Mouse (Mus musculus): ENCODE results near the gene Golim4. TPM values are rescaled to one million over a fixed set of nuclear protein-coding genes. Genes with fewer than 3 reads are reported as not detected.

Golim4 gene
- total and polyA plus RNA-seq, 3 experiments, result 12.9 to 30.2 TPM; not detected in 1

DNA sequence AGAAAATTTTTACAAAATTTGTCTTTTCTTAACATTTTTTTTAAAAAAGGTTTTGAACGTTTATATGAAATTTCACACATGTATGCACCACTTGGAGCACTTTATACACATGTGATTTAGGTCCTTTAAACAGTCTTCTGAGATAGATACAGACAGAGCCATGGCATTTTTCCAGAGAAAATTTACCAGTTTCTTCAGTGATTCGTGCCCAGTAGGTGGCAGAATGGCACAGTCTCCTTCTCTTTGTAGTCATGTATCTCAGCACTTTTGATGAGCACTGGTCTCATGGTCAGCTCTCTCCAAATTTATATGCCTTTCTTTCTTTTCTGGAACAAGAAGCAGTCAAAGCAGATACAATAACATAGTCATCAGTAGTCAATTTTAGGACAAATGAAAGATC is 92.5 kb downstream of the Golim4 start:
- Histone ChIP-seq H3K4me3 (ENCODE audit: control insufficient read depth in 1 of 2, insufficient read depth in 1 of 2, low read depth in 2 of 2, low read length in 2 of 2) (no peak overlapping the region), H3K79me2 (ENCODE audit: control insufficient read depth, insufficient read depth, low read length, poor library complexity) (no peaks in the 10 kb centered on the region), H3K27me3 (ENCODE audit: control insufficient read depth in 1 of 2, insufficient read depth in 2 of 2, low read length in 2 of 2) (no peaks in the 10 kb centered on the region), H3K9me3 (replicated peaks; ENCODE audit: insufficient read depth, low read length) (no peaks in the 10 kb centered on the region), H3K27ac (ENCODE audit: control insufficient read depth, low read depth, low read length) (no peak overlapping the region), H3K9ac (ENCODE audit: control insufficient read depth, low read depth, low read length, poor library complexity, severe bottlenecking) (no peak overlapping the region), H3K4me1 (ENCODE audit: control insufficient read depth in 1 of 2, insufficient read depth in 2 of 2, low read length in 2 of 2) (no peaks in the 10 kb centered on the region), H3K36me3 (ENCODE audit: control insufficient read depth in 1 of 2, insufficient read depth in 2 of 2, low read length in 2 of 2) (no peaks in the 10 kb centered on the region)
- no peak for TF ChIP-seq HCFC1 (IDR thresholded peaks at IDR 0.05; ENCODE audit: low read depth, low read length)
- no peak for TF ChIP-seq MEF2A (IDR thresholded peaks at IDR 0.05; ENCODE audit: extremely low read depth, insufficient replicate concordance, low read depth, low read length, poor library complexity, severe bottlenecking)
- no peak for TF ChIP-seq ELF1 (IDR thresholded peaks at IDR 0.05; ENCODE audit: low read depth, low read length)
- TF ChIP-seq TBP (IDR thresholded peaks at IDR 0.05; ENCODE audit: low read depth, low read length), result peak; percentile 78
- peak in 1 of 3 experiments; percentile 63; a peak in 2 of 6 replicates for TF ChIP-seq CTCF (IDR thresholded peaks at IDR 0.05 in 2 of 3, conservative IDR thresholded peaks at IDR 0.05 in 1 of 3; ENCODE audit: control insufficient read depth in 1 of 3, insufficient read depth in 1 of 3, low read depth in 2 of 3, low read length in 3 of 3, poor library complexity in 1 of 3, severe bottlenecking in 1 of 3)
- TF ChIP-seq CHD1 (IDR thresholded peaks at IDR 0.05; ENCODE audit: low read depth, low read length), result no peak
- TF ChIP-seq ZC3H11A (IDR thresholded peaks at IDR 0.05; ENCODE audit: low read depth, low read length), result peak; percentile 37; the same call in 1 of the 2 replicates
- TF ChIP-seq SMC3 (IDR thresholded peaks at IDR 0.05; ENCODE audit: low read depth, low read length), result peak; percentile 72
- peak; percentile 51 for TF ChIP-seq RAD21 (IDR thresholded peaks at IDR 0.05; ENCODE audit: low read depth, low read length)
- peak; percentile 30 for DNase-seq (ENCODE audit: low read depth, low spot score)

DNA sequence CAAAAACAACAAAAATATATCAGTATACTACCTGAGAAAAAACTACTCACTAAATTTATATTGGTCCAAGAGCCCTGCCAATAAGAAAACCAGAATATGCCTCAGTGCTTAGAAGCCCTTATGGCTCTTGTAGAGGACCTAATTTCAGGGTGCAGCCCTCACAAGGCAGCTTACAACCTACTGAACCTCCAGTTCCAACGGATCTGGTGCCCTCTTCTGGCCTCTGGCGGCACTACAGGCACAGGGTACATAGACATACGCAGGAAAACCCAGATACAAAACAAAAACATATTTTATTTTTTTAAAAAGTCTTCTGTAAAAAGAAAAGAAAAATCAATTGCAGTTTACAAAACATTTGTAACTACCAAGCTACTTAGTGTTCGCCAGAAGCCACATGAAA is 95.1 kb downstream of the Golim4 start:
- no peaks in the 10 kb centered on the region for H3K36me3 ChIP-seq (ENCODE audit: control insufficient read depth in 1 of 2, insufficient read depth in 2 of 2, low read length in 2 of 2)
- H3K4me1 ChIP-seq (ENCODE audit: control insufficient read depth in 1 of 2, insufficient read depth in 2 of 2, low read length in 2 of 2), result no peaks in the 10 kb centered on the region
- TF ChIP-seq USF2 (IDR thresholded peaks at IDR 0.05; ENCODE audit: borderline replicate concordance in 1 of 2, insufficient read depth in 1 of 2, low read depth in 1 of 2, low read length in 2 of 2) (no peak), TAL1 (IDR thresholded peaks at IDR 0.05; ENCODE audit: low read length) (no peak), ZC3H11A (IDR thresholded peaks at IDR 0.05; ENCODE audit: low read depth, low read length) (peak; percentile 55), ELF1 (IDR thresholded peaks at IDR 0.05; ENCODE audit: low read depth, low read length) (no peak), SMC3 (IDR thresholded peaks at IDR 0.05; ENCODE audit: low read depth, low read length) (peak; percentile 81), MYC (IDR thresholded peaks at IDR 0.05; ENCODE audit: low read depth, low read length) (no peak), ETS1 (IDR thresholded peaks at IDR 0.05; ENCODE audit: low read depth, low read length) (no peak), RAD21 (IDR thresholded peaks at IDR 0.05; ENCODE audit: low read depth, low read length) (peak; percentile 82), ZMIZ1 (IDR thresholded peaks at IDR 0.05; ENCODE audit: low read depth, low read length) (no peak), NRF1 (IDR thresholded peaks at IDR 0.05; ENCODE audit: insufficient read depth, low read depth, low read length, poor library complexity, severe bottlenecking) (no peak), CHD2 (IDR thresholded peaks at IDR 0.05; ENCODE audit: low read length) (no peak), HCFC1 (IDR thresholded peaks at IDR 0.05; ENCODE audit: low read depth, low read length) (no peak), CHD1 (IDR thresholded peaks at IDR 0.05; ENCODE audit: low read depth, low read length) (no peak), MAX (IDR thresholded peaks at IDR 0.05; ENCODE audit: low read length) (no peak), GATA1 (IDR thresholded peaks at IDR 0.05; ENCODE audit: low read depth, low read length) (no peak), CTCF (IDR thresholded peaks at IDR 0.05 in 2 of 3, conservative IDR thresholded peaks at IDR 0.05 in 1 of 3; ENCODE audit: control insufficient read depth in 1 of 3, insufficient read depth in 1 of 3, low read depth in 2 of 3, low read length in 3 of 3, poor library complexity in 1 of 3, severe bottlenecking in 1 of 3) (peak; percentile 81 to 92 (median 82)), JUND (IDR thresholded peaks at IDR 0.05; ENCODE audit: low read depth, low read length) (no peak), TBP (IDR thresholded peaks at IDR 0.05; ENCODE audit: low read depth, low read length) (no peak), TCF12 (IDR thresholded peaks at IDR 0.05; ENCODE audit: low read depth, low read length) (no peak), ZKSCAN1 (IDR thresholded peaks at IDR 0.05; ENCODE audit: low read depth, low read length) (no peak), BHLHE40 (IDR thresholded peaks at IDR 0.05; ENCODE audit: borderline replicate concordance, low read depth, low read length) (no peak)
- no peak overlapping the region for H3K27ac ChIP-seq (ENCODE audit: control insufficient read depth, low read depth, low read length)
- no peak overlapping the region for H3K4me3 ChIP-seq (ENCODE audit: control insufficient read depth in 1 of 2, insufficient read depth in 1 of 2, low read depth in 2 of 2, low read length in 2 of 2)
- no peaks in the 10 kb centered on the region for H3K27me3 ChIP-seq (ENCODE audit: control insufficient read depth in 1 of 2, insufficient read depth in 2 of 2, low read length in 2 of 2)
- no peaks in the 10 kb centered on the region for H3K79me2 ChIP-seq (ENCODE audit: control insufficient read depth, insufficient read depth, low read length, poor library complexity)
- H3K9ac ChIP-seq (ENCODE audit: control insufficient read depth, low read depth, low read length, poor library complexity, severe bottlenecking), result no peak overlapping the region
- peak; percentile 75 for DNase-seq (ENCODE audit: low read depth, low spot score)
- no peaks in the 10 kb centered on the region for H3K9me3 ChIP-seq (replicated peaks; ENCODE audit: insufficient read depth, low read length)
